Mouse (Mus musculus): Measurements from ENCODE around the gene H2-D1.
"Not testable (repeated sequence)": the region's sequence is repeated elsewhere in the genome, so short reads cannot be mapped to it uniquely, and the experiment has no call there.

H2-D1 gene

GRCm38 (mm10) chr17:35304478-35304877, 41.9 kb downstream of the H2-D1 start:
- DNase-seq (ENCODE audit: low read depth), result no peak

- DNase-seq (ENCODE audit: low read depth), result not testable (repeated sequence)
Observed at GRCm38 (mm10) chr17:35304921-35305320, 42.4 kb downstream of the H2-D1 start.

All from induced T-regulatory cell, adult 2 months (primary cell).